Mouse (Mus musculus) small intestine, adult 2 months (tissue): Measurements from ENCODE around the gene Gm20441.

Experiments
- CTCF ChIP-seq: fragments of 200-500 bp; IDR thresholded peaks from 2 replicates; pipeline ENCODE4 v1.5.1; 2012; ENCODE audit warnings: low read depth, mild to moderate bottlenecking, control low read depth, inconsistent platforms, low read length, moderate library complexity, mixed read lengths; ENCODE audit not compliant: insufficient replicate concordance, insufficient read length; ENCODE audit errors: extremely low read depth
- POLR2A ChIP-seq: fragments of 200-500 bp; IDR thresholded peaks from 2 replicates; pipeline ENCODE4 v1.6.1; 2012; ENCODE audit warnings: low read depth, mild to moderate bottlenecking, control low read depth, inconsistent platforms, low read length, moderate library complexity

GRCm38 (mm10) chr10:75827668-75828360 lies 47.1 kb upstream of the Gm20441 start:
- TF ChIP-seq CTCF = no peak
- TF ChIP-seq POLR2A = no peak
